Mouse (Mus musculus): ENCODE data around the gene Usp15.

GRCm38 (mm10) chr10:123187337-123187736 lies 9.5 kb downstream of the Usp15 start:
- TF ChIP-seq POLR2A (IDR thresholded peaks at IDR 0.05; ENCODE audit: low read depth, low read length) (no peak), CTCF (IDR thresholded peaks at IDR 0.05; ENCODE audit: extremely low read depth, insufficient read length, insufficient replicate concordance, low read depth, low read length) (no peak)

All from small intestine, adult 2 months (tissue).